Mouse (Mus musculus): ENCODE measurements around the gene Crcp.

Crcp gene

DNA sequence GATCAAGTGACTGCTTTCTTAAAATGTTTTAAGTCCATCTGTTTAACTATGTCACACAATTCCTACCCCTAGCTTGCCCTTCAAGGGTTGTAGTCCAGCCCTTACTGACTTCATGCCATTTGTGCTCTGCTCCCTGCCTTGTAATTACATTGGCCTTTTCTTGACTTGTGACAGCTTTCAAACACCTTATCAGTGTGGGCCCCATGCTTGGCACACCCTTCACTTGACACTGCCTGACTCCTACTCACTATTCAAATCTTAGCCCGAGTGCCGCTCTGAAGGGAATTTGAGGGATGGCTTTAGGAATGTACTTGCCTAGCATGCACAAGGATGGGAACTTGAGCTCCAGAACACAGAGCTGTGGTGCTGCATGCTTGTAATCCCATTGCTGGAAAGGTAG lies 68.7 kb downstream of the Crcp start:
- no peak for DNase-seq

DNA sequence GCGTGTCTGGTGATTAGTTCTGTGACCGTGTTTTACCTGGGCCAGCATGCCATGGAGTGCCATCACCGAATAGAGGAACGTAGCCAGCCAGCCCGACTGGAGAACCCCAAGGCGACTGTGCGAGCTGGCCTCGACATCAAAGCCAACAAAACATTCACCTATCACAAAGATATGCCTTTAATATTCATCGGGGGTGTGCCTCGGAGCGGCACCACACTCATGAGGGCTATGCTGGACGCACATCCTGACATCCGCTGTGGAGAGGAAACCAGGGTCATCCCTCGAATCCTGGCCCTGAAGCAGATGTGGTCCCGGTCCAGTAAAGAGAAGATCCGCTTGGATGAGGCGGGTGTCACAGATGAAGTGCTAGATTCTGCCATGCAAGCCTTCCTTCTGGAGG lies 72.6 kb downstream of the Crcp start:
- DNase-seq = no peak

GRCm38 (mm10) chr5:130109348-130109747 lies 80.3 kb downstream of the Crcp start:
- DNase-seq = no peak
